Mouse (Mus musculus): ENCODE measurements around the gene Cdhr2.

- TF ChIP-seq CTCF (IDR thresholded peaks at IDR 0.05; ENCODE audit: control insufficient read depth, insufficient read depth, insufficient read length) (peak; percentile 11), MAX (IDR thresholded peaks at IDR 0.05) (no peak), USF1 (IDR thresholded peaks at IDR 0.05; ENCODE audit: low read depth) (no peak), CEBPB (IDR thresholded peaks at IDR 0.05; ENCODE audit: low read depth) (no peak)
Observed at GRCm38 (mm10) chr13:54766192-54766768, 65.0 kb downstream of the Cdhr2 start, which contains the start of gene Sncb.
